Mouse (Mus musculus) forebrain, embryonic 16.5 days (tissue): ENCODE measurements around the gene Lpin3. TPM values are rescaled to one million over a fixed set of nuclear protein-coding genes. Genes with fewer than 3 reads are reported as not detected.
A peak's percentile ranks its signal among the peaks of the same experiment; 100 is the strongest.

ENCODE experiments used
- ATAC-seq: fragments of 200-750 bp; cut with Nextera tagmentation; 2 replicates; pipeline ENCODE4 v1.8.0; 2017; ENCODE audit warnings: mild to moderate bottlenecking, moderate library complexity
- H3K27ac ChIP-seq: fragments of 300-500 bp; sonication (generic); 2 replicates; pipeline ENCODE4 v1.5.1; 2014; ENCODE audit warnings: low read length, control low read depth
- H3K27me3 ChIP-seq: fragments of 300-500 bp; sonication (generic); replicated peaks from 2 replicates; pipeline ENCODE4 v1.6.1; 2014; ENCODE audit warnings: low read length; ENCODE audit not compliant: control insufficient read depth, insufficient read depth
- H3K36me3 ChIP-seq: fragments of 300-500 bp; sonication (generic); 2 replicates; pipeline ENCODE4 v1.6.1; 2014; ENCODE audit not compliant: control insufficient read depth, insufficient read depth
- H3K4me1 ChIP-seq: fragments of 300-500 bp; sonication (generic); replicated peaks from 2 replicates; pipeline ENCODE4 v1.6.1; 2014; ENCODE audit warnings: low read length; ENCODE audit not compliant: control insufficient read depth, insufficient read depth
- H3K4me2 ChIP-seq: fragments of 300-500 bp; sonication (generic); 2 replicates; pipeline ENCODE4 v1.6.1; 2014; ENCODE audit warnings: mild to moderate bottlenecking, low read length, control low read depth
- H3K4me3 ChIP-seq: fragments of 300-500 bp; sonication (generic); replicated peaks from 2 replicates; pipeline ENCODE4 v1.5.1; 2014; ENCODE audit warnings: mild to moderate bottlenecking, low read length, control low read depth
- H3K9ac ChIP-seq: fragments of 300-500 bp; sonication (generic); replicated peaks from 2 replicates; pipeline ENCODE4 v1.6.1; 2014; ENCODE audit warnings: low read depth, low read length, control low read depth
- H3K9me3 ChIP-seq: fragments of 300-500 bp; sonication (generic); 2 replicates; pipeline ENCODE4 v1.6.1; 2016; ENCODE audit warnings: low read length; ENCODE audit not compliant: control insufficient read depth
- WGBS: fragments of 180-500 bp; shearing (Covaris S2); extraction: QIAGEN DNeasy Blood & Tissue Kit; methylation state at CpG from one replicate; pipeline ENCODE4 v1.1.7; 2014; 5-methylcytosine and 5-hydroxymethylcytosine counted together
- polyA plus RNA-seq: library from polyadenylated mRNA; unstranded; fragments of >200 nt; fragmentation: Nextera tagmentation; extraction: Ambion mirVana; gene quantifications from 2 replicates; pipeline ENCODE4 v1.2.1, GENCODE M21; 2015

Lpin3 gene
- polyA plus RNA-seq, 1 experiment from 2014 or later, result not detected

DNA sequence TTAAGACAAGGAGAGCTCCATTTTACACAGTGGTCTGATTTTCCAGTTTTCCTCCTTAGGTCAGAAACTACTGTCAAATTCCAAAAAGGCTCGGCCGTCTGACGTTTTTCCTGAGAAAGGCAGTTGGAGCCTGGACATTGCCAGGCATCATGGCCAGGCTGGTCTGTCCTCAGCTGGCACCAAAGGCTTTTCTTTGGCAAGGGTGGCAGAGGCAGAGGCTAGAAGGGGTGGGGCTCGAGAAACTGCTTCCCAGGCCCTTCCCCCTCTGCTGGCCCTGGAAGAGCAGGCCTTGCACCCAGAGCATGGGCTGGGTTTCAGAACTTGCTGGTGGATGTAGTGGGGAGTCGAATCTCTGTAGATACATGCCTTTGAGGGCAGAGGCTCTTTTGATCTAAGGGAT lies 2.0 kb downstream of the Lpin3 start:
- H3K27me3 ChIP-seq, result no peaks in the 10 kb centered on the region
- H3K9me3 ChIP-seq, result no peaks in the 10 kb centered on the region
- H3K4me2 ChIP-seq, result no peak overlapping the region
- WGBS, result 68% methylated on average over 5 of the region's 5 CpGs
- H3K4me1 ChIP-seq, result peaks cover 2% of the 10 kb centered on the region
- no peak overlapping the region for H3K9ac ChIP-seq
- H3K36me3 ChIP-seq, result no peaks in the 10 kb centered on the region
- no peak overlapping the region for H3K4me3 ChIP-seq
- no peak overlapping the region for H3K27ac ChIP-seq
- ATAC-seq, result no peak

GRCm38 (mm10) chr2:160883912-160884311 lies 3.4 kb downstream of the Lpin3 start:
- Histone ChIP-seq H3K4me3 (no peak overlapping the region), H3K27me3 (peaks cover 8% of the 10 kb centered on the region; the same call in 1 of the 2 replicates), H3K9me3 (no peaks in the 10 kb centered on the region), H3K4me2 (no peak overlapping the region), H3K36me3 (no peaks in the 10 kb centered on the region), H3K9ac (no peak overlapping the region), H3K4me1 (peaks cover 9% of the 10 kb centered on the region), H3K27ac (no peak overlapping the region)
- no peak for ATAC-seq
- 77% methylated on average over 4 of the region's 4 CpGs for WGBS

- no peak overlapping the region for H3K4me2 ChIP-seq
- WGBS, result 23% methylated on average over 2 of the region's 2 CpGs
- H3K4me3 ChIP-seq, result no peak overlapping the region
- H3K9me3 ChIP-seq, result no peaks in the 10 kb centered on the region
- H3K27me3 ChIP-seq, result peaks cover 8% of the 10 kb centered on the region; the same call in 1 of the 2 replicates
- H3K27ac ChIP-seq, result no peak overlapping the region
- no peaks in the 10 kb centered on the region for H3K36me3 ChIP-seq
- ATAC-seq, result no peak
- no peak overlapping the region for H3K9ac ChIP-seq
- peaks cover 9% of the 10 kb centered on the region for H3K4me1 ChIP-seq
These were observed 4.4 kb downstream of the Lpin3 start for GRCm38 (mm10) chr2:160884830-160885229.

- H3K9ac ChIP-seq, result no peak overlapping the region
- no peak overlapping the region for H3K4me2 ChIP-seq
- H3K36me3 ChIP-seq, result no peaks in the 10 kb centered on the region
- WGBS, result 72% methylated on average over 3 of the region's 3 CpGs
- H3K27ac ChIP-seq, result no peak overlapping the region
- H3K4me1 ChIP-seq, result peaks cover 9% of the 10 kb centered on the region
- H3K9me3 ChIP-seq, result no peaks in the 10 kb centered on the region
- H3K4me3 ChIP-seq, result no peak overlapping the region
- ATAC-seq, result no peak
- peaks cover 8% of the 10 kb centered on the region; the same call in 1 of the 2 replicates for H3K27me3 ChIP-seq
These were observed 5.8 kb downstream of the Lpin3 start for GRCm38 (mm10) chr2:160886221-160886620.

DNA sequence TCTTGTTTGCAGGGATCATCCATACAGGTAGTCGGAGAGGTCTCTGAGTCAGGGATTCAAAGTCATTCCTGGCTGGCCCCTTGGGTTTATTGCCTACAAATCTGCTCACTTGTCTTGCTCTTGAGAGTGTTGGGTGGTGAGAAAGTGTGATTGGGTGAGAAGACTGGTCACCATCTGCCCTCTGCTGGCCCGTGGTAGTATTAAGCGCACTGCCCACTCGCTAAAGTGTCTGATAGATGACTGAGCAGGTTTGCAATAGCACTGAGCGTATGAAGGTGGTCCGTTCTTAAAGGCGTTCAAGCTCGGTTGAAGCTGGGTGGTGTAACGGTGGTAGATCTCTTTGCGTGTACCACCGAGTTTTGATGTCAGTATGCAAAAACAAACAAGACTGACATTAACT lies 6.8 kb downstream of the Lpin3 start:
- Histone ChIP-seq H3K9ac (no peak overlapping the region; the same call in 1 of the 2 replicates), H3K4me3 (peak overlapping the region; percentile 41), H3K9me3 (no peaks in the 10 kb centered on the region), H3K36me3 (no peaks in the 10 kb centered on the region), H3K4me1 (peaks cover 9% of the 10 kb centered on the region), H3K27ac (no peak overlapping the region), H3K27me3 (peaks cover 8% of the 10 kb centered on the region; the same call in 1 of the 2 replicates), H3K4me2 (peak overlapping the region; percentile 66)
- WGBS, result 5% methylated on average over 11 of the region's 11 CpGs
- ATAC-seq, result peak; percentile 90

DNA sequence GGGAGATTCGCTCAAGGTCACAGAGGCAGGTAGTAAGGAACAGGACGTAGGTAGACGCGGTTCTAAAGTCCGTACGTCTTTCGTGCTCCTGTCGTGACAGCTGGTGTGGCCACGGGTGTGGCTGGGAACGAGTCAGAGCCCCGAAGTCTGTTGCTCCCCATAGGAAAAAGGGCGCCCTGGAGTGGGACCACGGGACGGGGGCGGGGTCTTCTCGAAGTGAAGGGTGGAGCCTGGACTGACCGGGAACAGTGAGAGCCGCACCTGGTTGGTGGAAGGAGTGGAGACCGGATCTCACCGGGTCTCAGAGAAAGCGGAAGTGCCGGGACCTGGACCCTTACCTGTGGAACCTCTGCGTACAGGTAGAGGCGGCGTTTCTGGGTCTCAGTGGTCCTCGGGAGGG lies 7.4 kb downstream of the Lpin3 start:
- ATAC-seq, result peak; percentile 20; the same call in 1 of the 2 replicates
- under 1% methylated on average over 26 of the region's 26 CpGs for WGBS
- Histone ChIP-seq H3K27me3 (peaks cover 8% of the 10 kb centered on the region; the same call in 1 of the 2 replicates), H3K9me3 (no peaks in the 10 kb centered on the region), H3K4me1 (peaks cover 9% of the 10 kb centered on the region), H3K9ac (peak overlapping the region; percentile 16; the same call in 1 of the 2 replicates), H3K4me3 (peak overlapping the region; percentile 41), H3K4me2 (peak overlapping the region; percentile 66), H3K27ac (no peak overlapping the region), H3K36me3 (no peaks in the 10 kb centered on the region)

GRCm38 (mm10) chr2:160891045-160891444 lies 10.6 kb downstream of the Lpin3 start:
- H3K36me3 ChIP-seq, result no peaks in the 10 kb centered on the region
- H3K27ac ChIP-seq, result no peak overlapping the region
- no peak overlapping the region for H3K9ac ChIP-seq
- H3K27me3 ChIP-seq, result peaks cover 8% of the 10 kb centered on the region; the same call in 1 of the 2 replicates
- WGBS, result 86% methylated on average over 5 of the region's 5 CpGs
- no peak overlapping the region for H3K4me2 ChIP-seq
- no peak for ATAC-seq
- no peak overlapping the region for H3K4me3 ChIP-seq
- peaks cover 9% of the 10 kb centered on the region for H3K4me1 ChIP-seq
- no peaks in the 10 kb centered on the region for H3K9me3 ChIP-seq

- WGBS, result 88% methylated on average over 9 of the region's 9 CpGs
- H3K9ac ChIP-seq, result no peak overlapping the region
- H3K4me1 ChIP-seq, result peaks cover 9% of the 10 kb centered on the region
- no peak for ATAC-seq
- no peaks in the 10 kb centered on the region for H3K36me3 ChIP-seq
- peaks cover 8% of the 10 kb centered on the region; the same call in 1 of the 2 replicates for H3K27me3 ChIP-seq
- no peak overlapping the region for H3K4me3 ChIP-seq
- H3K27ac ChIP-seq, result no peak overlapping the region
- H3K4me2 ChIP-seq, result no peak overlapping the region
- no peaks in the 10 kb centered on the region for H3K9me3 ChIP-seq
These were observed 11.2 kb downstream of the Lpin3 start for GRCm38 (mm10) chr2:160891697-160892096.

GRCm38 (mm10) chr2:160901656-160902412 lies 21.4 kb downstream of the Lpin3 start:
- no peak overlapping the region for H3K4me3 ChIP-seq

More at GRCm38 (mm10) chr2:160901656-160902412, 21.4 kb downstream of the Lpin3 start:
- Histone ChIP-seq H3K27me3 (no peaks in the 10 kb centered on the region), H3K9ac (no peak overlapping the region), H3K4me2 (no peak overlapping the region), H3K27ac (no peak overlapping the region), H3K4me1 (no peaks in the 10 kb centered on the region), H3K9me3 (no peaks in the 10 kb centered on the region), H3K36me3 (no peaks in the 10 kb centered on the region)
- no peak for ATAC-seq
- WGBS, result 86% methylated on average over 7 of the region's 7 CpGs
